Mouse (Mus musculus) inflammation-experienced regulatory T-cells, adult 6 months (primary cell): ENCODE results near the gene Clcn2. TPM values are rescaled to one million over a fixed set of nuclear protein-coding genes. Genes with fewer than 3 reads are reported as not detected.

Source experiments
- polyA plus RNA-seq, 3 experiments: library from polyadenylated mRNA; unstranded; fragments of 100-300 nt; shearing (Covaris generic); gene quantifications; one replicate each; pipeline ENCODE4 v1.2.1; 2017

The Clcn2 gene
- polyA plus RNA-seq, 3 experiments from 2014 or later, result 0.48 to 1.2 (median 0.79) TPM

Other genes starting within 250 kb of the Clcn2 start
- 10 to 100 TPM; 13.1 to 19.0 (median 14.8) TPM for gene Eif2b5, start 218.9 kb downstream of the Clcn2 start, polyA plus RNA-seq
- 10 to 100 TPM; 10.9 to 19.2 (median 12.4) TPM for gene Dvl3, start 200.8 kb downstream of the Clcn2 start, polyA plus RNA-seq
- gene Ap2m1, start 182.3 kb downstream of the Clcn2 start, polyA plus RNA-seq, result 100 to 1,000 TPM; 494 to 560 (median 499) TPM
- 10 to 100 TPM; 49.8 to 94.5 (median 71.5) TPM for gene Abcf3, start 169.2 kb downstream of the Clcn2 start, polyA plus RNA-seq
- under 1 TPM in 2 of 3 experiments, not detected in 1; 0.24 to 0.31 TPM for gene Vwa5b2, start 128.3 kb downstream of the Clcn2 start, polyA plus RNA-seq
- 10 to 100 TPM; 12.0 to 19.3 (median 18.7) TPM for gene Eef1akmt4, start 106.2 kb downstream of the Clcn2 start, polyA plus RNA-seq
- gene Gm49333, start 106.1 kb downstream of the Clcn2 start, polyA plus RNA-seq, result not detected
- gene Alg3, start 106.0 kb downstream of the Clcn2 start, polyA plus RNA-seq, result 10 to 100 TPM; 22.7 to 33.7 (median 28.4) TPM
- gene Camk2n2, start 96.5 kb downstream of the Clcn2 start, polyA plus RNA-seq, result under 1 TPM in 1 of 3 experiments, not detected in 2; 0.43 TPM
- gene Ece2, start 87.9 kb downstream of the Clcn2 start, polyA plus RNA-seq, result not detected
- 100 to 1,000 TPM; 135 to 198 (median 183) TPM for gene Psmd2, start 66.1 kb downstream of the Clcn2 start, polyA plus RNA-seq
- 10 to 100 TPM; 48.9 to 68.0 (median 51.3) TPM for gene Eif4g1, start 49.4 kb downstream of the Clcn2 start, polyA plus RNA-seq
- gene Fam131a, start 24.5 kb downstream of the Clcn2 start, polyA plus RNA-seq, result under 1 TPM; 0.30 to 0.78 (median 0.59) TPM
- 10 to 100 TPM; 63.1 to 71.1 (median 64.1) TPM for gene Polr2h, start 81 bp downstream of the Clcn2 start, polyA plus RNA-seq
- gene Chrd, start 15.4 kb upstream of the Clcn2 start, polyA plus RNA-seq, result not detected
- gene Thpo, start 16.8 kb upstream of the Clcn2 start, polyA plus RNA-seq, result not detected